Mouse (Mus musculus) lung, adult 2 months (tissue): ENCODE data around the gene Ttc27.

ENCODE experiments used
- CTCF ChIP-seq: fragments of 200-500 bp; IDR thresholded peaks from 2 replicates; pipeline ENCODE4 v1.5.1; 2011; ENCODE audit warnings: mild to moderate bottlenecking, low read length, control low read depth; ENCODE audit not compliant: insufficient read depth
- POLR2A ChIP-seq: fragments of 200-500 bp; IDR thresholded peaks from 2 replicates; pipeline ENCODE4 v1.6.1; 2011; ENCODE audit warnings: low read depth, mild to moderate bottlenecking, control low read depth, low read length, borderline replicate concordance; ENCODE audit errors: extremely low read depth

- no peak for TF ChIP-seq POLR2A
- TF ChIP-seq CTCF: no peak
Measured at GRCm38 (mm10) chr17:74780133-74780532, 62.6 kb downstream of the Ttc27 start.
